Mouse (Mus musculus) intestine, embryonic 16.5 days (tissue): ENCODE measurements at regions not wholly inside any gene's neighbourhood (a gene's known extent, or its start where the extent isn't known, plus 50 kb on each side); places are given as distances from the start of the nearest gene placed in this dataset.
A peak's percentile ranks its signal among the peaks of the same experiment; 100 is the strongest.

Experiments
- ATAC-seq: fragments of 200-750 bp; cut with Nextera tagmentation; 2 replicates; pipeline ENCODE4 v1.8.0; 2017; ENCODE audit warnings: moderate TSS enrichment, moderate library complexity
- H3K27ac ChIP-seq: fragments of 300-500 bp; sonication (generic); 2 replicates; pipeline ENCODE4 v1.5.1; 2014; ENCODE audit warnings: mild to moderate bottlenecking, low read length
- H3K27me3 ChIP-seq: fragments of 300-500 bp; sonication (generic); replicated peaks from 2 replicates; pipeline ENCODE4 v1.6.1; 2014; ENCODE audit warnings: low read length, control low read depth, mixed read lengths; ENCODE audit not compliant: control insufficient read depth, insufficient read depth
- H3K36me3 ChIP-seq: fragments of 300-500 bp; sonication (generic); 2 replicates; pipeline ENCODE4 v1.6.1; 2014; ENCODE audit warnings: low read length, control low read depth; ENCODE audit not compliant: control insufficient read depth, insufficient read depth
- H3K4me1 ChIP-seq: fragments of 300-500 bp; sonication (generic); 2 replicates; pipeline ENCODE4 v1.6.1; 2014; ENCODE audit warnings: low read length, control low read depth, mixed read lengths; ENCODE audit not compliant: control insufficient read depth, insufficient read depth
- H3K4me2 ChIP-seq: fragments of 300-500 bp; sonication (generic); 2 replicates; pipeline ENCODE4 v1.6.1; 2014; ENCODE audit warnings: low read depth, low read length, control low read depth
- H3K4me3 ChIP-seq: fragments of 300-500 bp; sonication (generic); 2 replicates; pipeline ENCODE4 v1.5.1; 2014; ENCODE audit warnings: mild to moderate bottlenecking, low read length
- H3K9ac ChIP-seq: fragments of 300-500 bp; sonication (generic); 2 replicates; pipeline ENCODE4 v1.6.1; 2014; ENCODE audit warnings: low read depth, low read length
- H3K9me3 ChIP-seq: fragments of 300-500 bp; sonication (generic); 2 replicates; pipeline ENCODE4 v1.6.1; 2016; ENCODE audit warnings: low read length, control low read depth; ENCODE audit not compliant: control insufficient read depth
- WGBS: fragments of 180-500 bp; shearing (Covaris S2); extraction: QIAGEN DNeasy Blood & Tissue Kit; methylation state at CpG from one replicate; pipeline ENCODE4 v1.1.7; 2014; 5-methylcytosine and 5-hydroxymethylcytosine counted together

DNA sequence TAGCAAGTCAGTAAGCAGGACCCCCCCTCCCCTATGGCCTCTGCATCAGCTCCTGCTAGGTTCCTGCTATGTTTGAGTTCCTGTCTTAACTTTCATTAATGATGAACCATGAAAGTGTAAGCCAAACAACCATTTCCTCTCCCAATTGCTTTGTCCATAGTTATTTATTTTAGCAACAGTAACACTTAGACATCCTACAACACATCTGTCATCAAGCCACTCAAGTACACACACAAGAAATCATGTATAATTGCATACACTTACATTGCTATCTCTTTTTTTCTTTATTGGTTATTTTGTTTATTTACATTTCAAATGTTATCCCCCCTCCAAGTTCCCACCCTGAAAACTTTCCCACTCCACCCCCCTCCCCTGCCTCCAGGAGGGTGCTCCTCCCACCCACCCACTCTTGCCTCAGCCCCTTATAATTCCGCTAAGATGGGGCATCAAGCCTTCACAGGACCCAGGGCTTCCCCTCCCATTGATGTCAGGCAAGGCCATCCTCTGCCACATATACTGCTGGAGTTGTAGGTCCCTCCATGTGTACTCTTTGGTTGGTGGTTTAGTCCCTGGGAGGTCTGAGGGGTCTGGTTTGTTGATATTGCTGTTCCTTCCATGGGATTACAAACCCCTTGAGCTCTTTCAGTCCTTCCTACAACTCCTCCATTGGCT is 310.9 kb upstream of the Ccnh start:
- Histone ChIP-seq H3K27ac (no peak overlapping the region), H3K27me3 (no peaks in the 10 kb centered on the region), H3K4me1 (no peaks in the 10 kb centered on the region), H3K36me3 (no peaks in the 10 kb centered on the region), H3K4me2 (no peak overlapping the region), H3K4me3 (no peak overlapping the region), H3K9ac (no peak overlapping the region), H3K9me3 (no peaks in the 10 kb centered on the region)
- WGBS = 68% methylated on average over 1 of the region's 1 CpGs
- ATAC-seq = no peak

DNA sequence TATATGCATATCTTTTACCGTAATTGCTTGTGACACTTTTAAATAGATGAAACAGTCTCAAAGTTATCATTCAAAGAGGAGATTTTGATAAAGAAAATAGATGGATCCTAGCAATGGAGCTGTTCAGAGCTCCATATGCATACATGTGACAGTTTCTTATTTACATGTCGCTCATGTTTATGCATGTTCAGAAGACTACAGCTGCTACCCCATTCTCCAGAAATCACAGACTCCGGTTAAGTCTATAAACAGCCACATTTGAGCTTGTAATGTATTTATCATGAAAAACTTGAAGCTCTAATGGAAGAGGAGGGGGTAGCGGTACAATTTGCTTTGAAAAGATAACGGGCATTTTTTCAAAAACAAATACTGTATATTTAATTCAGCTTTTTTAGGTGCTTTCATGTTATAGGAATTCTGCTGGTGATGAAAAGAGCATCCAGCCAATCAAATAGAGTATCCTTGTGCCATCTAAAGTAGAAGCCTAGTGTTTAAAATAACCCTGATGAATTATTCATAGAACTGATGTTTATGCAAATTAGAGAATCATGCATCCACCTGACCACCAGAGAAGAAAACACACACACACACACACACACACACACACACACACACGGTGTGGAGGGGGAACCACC is 283.7 kb upstream of the Ccnh start:
- 70% methylated on average over 6 of the region's 6 CpGs for WGBS
- no peaks in the 10 kb centered on the region for H3K4me1 ChIP-seq
- no peaks in the 10 kb centered on the region for H3K27me3 ChIP-seq
- no peak overlapping the region for H3K4me2 ChIP-seq
- no peak overlapping the region for H3K9ac ChIP-seq
- H3K27ac ChIP-seq = no peak overlapping the region
- H3K4me3 ChIP-seq = no peak overlapping the region
- H3K9me3 ChIP-seq = no peaks in the 10 kb centered on the region
- H3K36me3 ChIP-seq = no peaks in the 10 kb centered on the region
- no peak for ATAC-seq

DNA sequence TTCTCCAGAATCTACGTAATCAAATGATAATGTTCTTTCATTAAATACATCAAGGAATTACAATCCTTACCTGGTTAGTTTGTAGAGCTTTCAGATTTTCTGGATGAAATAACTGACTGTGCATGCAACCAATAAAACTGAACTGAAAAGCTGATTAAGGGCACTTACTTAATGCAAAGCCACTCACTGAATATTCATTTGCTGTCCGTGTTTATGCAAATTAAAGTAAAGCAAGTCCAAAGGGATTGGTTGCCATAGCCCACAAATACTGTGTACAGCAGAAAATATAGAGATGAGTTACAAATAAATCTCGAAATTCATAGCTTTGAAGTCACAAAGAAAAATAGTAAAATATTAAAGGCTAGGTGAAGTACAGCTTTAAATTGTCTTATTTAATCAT is 283.2 kb upstream of the Ccnh start:
- no peak overlapping the region for H3K27ac ChIP-seq
- H3K4me1 ChIP-seq = no peaks in the 10 kb centered on the region
- no peak overlapping the region for H3K9ac ChIP-seq
- no peak for ATAC-seq
- 61% methylated on average over 3 of the region's 3 CpGs for WGBS
- H3K4me3 ChIP-seq = no peak overlapping the region
- no peaks in the 10 kb centered on the region for H3K9me3 ChIP-seq
- H3K4me2 ChIP-seq = no peak overlapping the region
- no peaks in the 10 kb centered on the region for H3K36me3 ChIP-seq
- H3K27me3 ChIP-seq = no peaks in the 10 kb centered on the region

DNA sequence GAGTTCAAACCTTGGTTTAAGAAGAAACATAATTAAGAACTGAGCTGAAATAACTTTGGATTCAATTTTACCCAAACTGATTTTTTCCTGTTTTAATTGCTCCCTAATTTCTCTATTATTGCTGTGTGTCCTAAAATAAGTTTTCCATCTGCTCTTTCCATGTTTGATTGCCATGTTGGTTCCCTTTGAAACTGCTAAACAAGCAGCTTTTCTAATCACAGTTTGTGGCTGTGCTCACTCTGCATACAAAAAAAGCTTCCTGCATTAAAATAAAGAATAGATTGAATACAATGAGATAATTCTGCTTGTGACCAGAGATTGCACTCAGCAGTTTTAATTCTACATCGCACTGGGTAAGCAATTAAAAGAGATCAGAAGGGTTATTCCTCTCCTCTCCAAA is 257.9 kb upstream of the Ccnh start:
- 77% methylated on average over 1 of the region's 1 CpGs for WGBS
- no peaks in the 10 kb centered on the region for H3K36me3 ChIP-seq
- no peaks in the 10 kb centered on the region for H3K9me3 ChIP-seq
- H3K27me3 ChIP-seq = no peaks in the 10 kb centered on the region
- no peaks in the 10 kb centered on the region for H3K4me1 ChIP-seq
- ATAC-seq = no peak
- H3K27ac ChIP-seq = no peak overlapping the region
- no peak overlapping the region for H3K9ac ChIP-seq
- no peak overlapping the region for H3K4me2 ChIP-seq
- no peak overlapping the region for H3K4me3 ChIP-seq

DNA sequence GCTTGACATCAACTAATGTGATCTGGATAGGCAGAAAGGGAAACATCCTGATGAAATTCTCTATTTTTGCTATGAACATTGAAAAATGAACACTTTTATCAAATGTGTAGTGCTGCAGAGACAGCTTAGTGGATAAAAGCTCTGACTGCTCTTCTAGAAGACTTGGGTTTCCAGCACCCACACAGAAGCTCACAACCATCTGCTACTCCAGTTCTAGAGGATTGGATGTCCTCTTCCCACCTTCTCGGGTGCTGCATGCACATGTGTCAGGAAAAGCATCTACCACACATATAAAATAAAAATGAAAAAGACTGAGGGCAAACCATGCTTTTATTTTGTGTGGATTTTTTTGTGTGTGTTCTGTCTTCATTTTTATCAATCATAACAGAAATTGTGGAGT is 253.6 kb upstream of the Ccnh start:
- Histone ChIP-seq H3K4me2 (no peak overlapping the region), H3K4me1 (no peaks in the 10 kb centered on the region), H3K4me3 (no peak overlapping the region), H3K9ac (no peak overlapping the region), H3K36me3 (no peaks in the 10 kb centered on the region), H3K27ac (no peak overlapping the region), H3K9me3 (no peaks in the 10 kb centered on the region), H3K27me3 (no peaks in the 10 kb centered on the region)
- ATAC-seq = no peak
- WGBS = 80% methylated on average over 1 of the region's 1 CpGs

DNA sequence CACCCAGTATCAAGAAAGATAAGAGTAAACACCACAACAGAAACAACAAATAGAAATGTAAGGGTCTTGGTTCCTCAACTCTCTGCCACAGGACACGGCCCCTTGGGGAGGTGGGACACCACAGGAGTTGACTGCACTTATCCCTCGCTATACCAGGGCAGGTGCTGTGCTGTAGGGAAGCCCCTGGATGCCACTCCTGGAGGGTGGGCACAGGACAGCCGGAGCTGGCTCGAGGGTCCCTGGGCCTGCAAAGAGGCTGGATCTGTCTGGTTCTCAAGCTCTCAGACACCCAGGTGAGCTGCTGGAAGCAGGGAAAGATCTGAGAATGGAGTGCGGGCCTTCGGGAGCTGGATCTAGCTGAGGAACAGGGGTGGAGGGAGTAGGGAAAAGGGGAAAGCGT is 249.5 kb upstream of the Ccnh start:
- no peak for ATAC-seq
- no peak overlapping the region for H3K4me2 ChIP-seq
- no peaks in the 10 kb centered on the region for H3K36me3 ChIP-seq
- no peaks in the 10 kb centered on the region for H3K27me3 ChIP-seq
- no peak overlapping the region for H3K9ac ChIP-seq
- WGBS = 83% methylated on average over 7 of the region's 7 CpGs
- H3K9me3 ChIP-seq = no peaks in the 10 kb centered on the region
- no peaks in the 10 kb centered on the region for H3K4me1 ChIP-seq
- H3K27ac ChIP-seq = no peak overlapping the region
- no peak overlapping the region for H3K4me3 ChIP-seq

DNA sequence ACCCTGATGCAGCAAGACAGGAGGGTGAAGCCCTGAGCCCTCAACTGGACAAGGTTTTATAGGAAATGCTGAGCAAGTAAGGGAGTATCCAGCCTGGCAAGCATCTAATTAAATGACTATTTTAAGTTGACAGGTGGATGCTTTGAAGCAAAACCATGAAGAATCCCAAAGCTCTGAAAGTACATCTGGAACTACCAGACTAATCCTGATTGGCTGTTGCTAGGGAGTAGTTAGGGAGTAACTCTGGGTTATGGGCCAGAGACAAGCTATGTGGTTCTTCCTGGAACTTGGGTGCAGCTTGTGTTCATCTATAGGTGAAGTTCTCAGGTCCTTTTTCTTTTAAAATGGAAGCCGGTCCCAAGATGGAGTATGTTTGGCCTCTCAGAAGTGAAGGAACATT is 248.3 kb upstream of the Ccnh start:
- no peaks in the 10 kb centered on the region for H3K9me3 ChIP-seq
- no peak for ATAC-seq
- H3K36me3 ChIP-seq = no peaks in the 10 kb centered on the region
- no peaks in the 10 kb centered on the region for H3K4me1 ChIP-seq
- WGBS = 88% methylated on average over 1 of the region's 1 CpGs
- no peaks in the 10 kb centered on the region for H3K27me3 ChIP-seq
- no peak overlapping the region for H3K4me2 ChIP-seq
- no peak overlapping the region for H3K9ac ChIP-seq
- H3K27ac ChIP-seq = no peak overlapping the region
- H3K4me3 ChIP-seq = no peak overlapping the region

DNA sequence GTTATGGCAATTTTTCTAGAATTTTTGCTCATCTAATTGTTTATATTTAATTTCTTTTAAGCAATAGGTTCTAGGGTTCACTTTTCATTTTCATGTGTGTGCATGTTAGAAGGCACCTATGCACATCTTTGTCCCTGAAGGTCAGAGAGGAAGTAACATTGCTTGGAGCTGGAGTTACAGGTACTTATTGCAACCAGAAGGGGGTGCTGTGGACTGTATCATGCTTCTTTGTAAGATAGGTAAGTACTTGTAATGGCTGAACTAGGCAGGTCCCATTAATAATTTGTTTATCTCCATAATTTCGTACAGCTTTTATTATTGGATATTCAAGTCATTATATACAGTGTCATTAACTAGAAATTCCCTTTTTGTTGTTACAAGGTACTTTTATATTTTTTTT is 238.3 kb upstream of the Ccnh start:
- Histone ChIP-seq H3K36me3 (no peaks in the 10 kb centered on the region), H3K4me2 (no peak overlapping the region), H3K9me3 (no peaks in the 10 kb centered on the region), H3K4me1 (no peaks in the 10 kb centered on the region), H3K4me3 (no peak overlapping the region), H3K27me3 (no peaks in the 10 kb centered on the region), H3K9ac (no peak overlapping the region), H3K27ac (no peak overlapping the region)
- 38% methylated on average over 1 of the region's 1 CpGs for WGBS
- ATAC-seq = no peak

DNA sequence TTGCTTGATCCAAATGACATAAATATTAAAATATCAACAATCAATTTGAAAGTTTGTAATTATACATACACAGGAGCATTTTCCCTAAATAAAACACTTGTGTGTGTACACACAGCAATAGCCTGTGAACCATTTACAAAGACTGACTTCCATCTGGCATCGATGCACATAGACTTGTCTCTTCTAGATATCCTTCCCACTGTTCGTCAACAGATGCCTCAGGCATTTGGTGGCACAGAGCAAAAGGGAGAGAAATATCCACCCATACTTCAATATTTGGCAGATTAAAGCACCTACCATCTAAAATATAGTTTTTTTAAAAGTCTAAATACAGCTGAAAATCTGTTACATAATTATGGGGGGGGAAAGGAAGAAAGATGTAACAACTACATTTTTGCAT is 236.0 kb upstream of the Ccnh start:
- no peaks in the 10 kb centered on the region for H3K36me3 ChIP-seq
- H3K9ac ChIP-seq = no peak overlapping the region
- no peaks in the 10 kb centered on the region for H3K27me3 ChIP-seq
- H3K4me2 ChIP-seq = no peak overlapping the region
- no peak overlapping the region for H3K4me3 ChIP-seq
- WGBS = 79% methylated on average over 2 of the region's 2 CpGs
- H3K9me3 ChIP-seq = no peaks in the 10 kb centered on the region
- H3K27ac ChIP-seq = no peak overlapping the region
- no peak for ATAC-seq
- no peaks in the 10 kb centered on the region for H3K4me1 ChIP-seq

DNA sequence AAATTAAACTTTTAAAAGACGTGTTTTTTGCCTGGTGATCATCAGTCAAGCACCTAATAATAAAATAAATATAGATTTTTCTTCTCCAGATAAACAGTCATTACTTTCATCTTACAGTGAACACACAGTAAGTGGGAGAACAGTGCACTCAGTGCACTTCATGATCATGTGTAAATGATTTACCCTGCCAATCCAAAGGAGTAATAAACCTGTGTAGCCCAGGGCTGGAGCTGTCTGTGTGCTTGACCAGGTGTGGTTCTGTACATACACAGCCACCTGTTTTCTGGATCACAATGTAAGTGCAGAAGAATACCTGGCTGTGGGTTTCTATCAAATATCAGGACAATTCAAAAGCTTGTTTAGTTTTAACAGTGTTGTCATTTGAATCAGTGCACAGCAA is 235.4 kb upstream of the Ccnh start:
- Histone ChIP-seq H3K9me3 (no peaks in the 10 kb centered on the region), H3K4me2 (no peak overlapping the region), H3K4me3 (no peak overlapping the region), H3K36me3 (no peaks in the 10 kb centered on the region), H3K27ac (no peak overlapping the region), H3K4me1 (no peaks in the 10 kb centered on the region), H3K27me3 (no peaks in the 10 kb centered on the region), H3K9ac (no peak overlapping the region)
- ATAC-seq = peak; percentile 99
- 29% methylated on average over 1 of the region's 1 CpGs for WGBS
